Mouse (Mus musculus) NIH3T3 (cell line): ENCODE results near the gene Cyb5b.
A peak's percentile ranks its signal among the peaks of the same experiment; 100 is the strongest.
"Not testable (repeated sequence)": the region's sequence is repeated elsewhere in the genome, so short reads cannot be mapped to it uniquely, and the experiment has no call there.

ENCODE experiments used
- DNase-seq: peaks from one replicate; pipeline ENCODE4 v3.0.0-alpha.2; 2012; ENCODE audit warnings: low read depth

Gene Cyb5b

GRCm38 (mm10) chr8:107172969-107173645 is 22.7 kb downstream of the Cyb5b start:
- no peak for DNase-seq

DNA sequence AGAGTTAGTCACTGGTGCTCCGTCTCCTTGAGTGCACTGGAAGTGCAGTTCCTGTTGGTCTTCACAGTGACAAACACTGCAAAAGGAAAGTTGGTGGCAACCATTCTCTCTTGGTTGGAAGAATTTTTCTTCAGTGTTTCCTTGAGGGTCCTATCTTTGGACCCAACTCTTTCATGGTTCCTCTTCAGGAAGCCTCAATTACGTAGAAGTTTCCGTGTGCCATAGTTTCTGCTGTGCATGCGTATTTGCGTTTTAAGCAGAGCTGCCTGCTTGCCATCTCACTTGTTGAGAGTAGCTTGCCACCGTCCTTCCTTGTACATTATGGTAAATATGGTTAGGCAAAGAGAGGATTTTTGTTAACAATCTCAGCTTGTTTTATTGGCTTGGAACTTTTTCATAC is 30.7 kb downstream of the Cyb5b start:
- DNase-seq: no peak

DNA sequence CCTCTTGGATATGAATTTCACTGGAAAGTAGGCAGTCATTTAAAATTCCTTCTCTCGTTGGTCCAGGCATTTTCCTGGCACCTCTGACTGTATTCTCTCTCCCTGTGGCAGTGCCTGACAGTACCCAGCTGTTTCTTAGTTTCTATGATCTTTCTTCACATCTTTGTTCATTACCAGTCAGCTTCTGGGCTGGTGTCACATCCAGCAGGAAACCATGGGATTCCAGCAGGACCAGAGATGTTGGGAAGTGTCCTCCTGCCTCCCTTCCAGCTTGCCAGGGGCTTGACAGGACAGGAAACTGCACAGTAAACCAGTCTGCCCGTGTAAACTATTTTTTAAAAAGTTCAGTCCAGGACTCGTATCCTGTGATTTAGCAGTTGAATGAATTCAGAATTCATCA is 34.6 kb downstream of the Cyb5b start:
- no peak for DNase-seq

GRCm38 (mm10) chr8:107186659-107187390 is 36.4 kb downstream of the Cyb5b start:
- DNase-seq: no peak

DNA sequence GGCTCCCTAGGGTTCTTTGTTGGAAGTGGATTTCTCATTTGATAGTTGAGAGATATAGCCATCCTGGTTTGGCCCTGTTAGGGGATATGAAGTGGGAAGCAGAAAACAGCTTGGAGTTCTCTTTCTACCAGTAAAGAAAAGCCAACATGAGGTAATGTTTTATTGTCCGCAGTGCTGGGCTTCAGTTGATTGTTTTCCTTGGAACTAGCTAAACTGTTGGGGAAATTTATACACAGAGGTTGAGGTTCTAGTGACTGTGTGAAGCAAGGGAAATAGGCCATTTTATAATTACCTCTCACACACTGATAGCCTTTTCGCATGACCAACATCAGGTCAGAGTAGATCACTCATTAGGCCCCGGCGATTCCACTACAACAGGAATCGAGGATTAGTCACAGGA is 37.2 kb downstream of the Cyb5b start:
- no peak for DNase-seq

DNA sequence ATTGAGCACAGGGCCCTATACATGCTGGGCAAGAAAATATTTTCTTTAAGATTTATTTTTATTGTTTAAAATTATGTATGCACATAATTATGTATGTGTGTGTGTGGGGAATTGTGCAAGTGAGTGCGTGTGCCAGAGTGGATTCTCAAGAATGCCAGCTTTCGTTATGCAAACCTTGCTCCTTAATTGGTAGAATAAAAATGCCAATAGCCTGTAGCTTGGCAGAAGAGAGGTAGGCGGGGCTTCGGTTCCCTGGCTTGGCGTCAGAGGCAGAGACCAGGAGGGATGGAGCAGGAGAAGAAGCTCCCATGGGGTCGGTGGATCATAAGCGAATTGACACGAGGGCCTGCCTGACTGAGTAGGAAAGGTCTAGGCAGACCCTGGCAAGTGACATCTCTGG is 42.2 kb downstream of the Cyb5b start:
- DNase-seq: no peak

DNA sequence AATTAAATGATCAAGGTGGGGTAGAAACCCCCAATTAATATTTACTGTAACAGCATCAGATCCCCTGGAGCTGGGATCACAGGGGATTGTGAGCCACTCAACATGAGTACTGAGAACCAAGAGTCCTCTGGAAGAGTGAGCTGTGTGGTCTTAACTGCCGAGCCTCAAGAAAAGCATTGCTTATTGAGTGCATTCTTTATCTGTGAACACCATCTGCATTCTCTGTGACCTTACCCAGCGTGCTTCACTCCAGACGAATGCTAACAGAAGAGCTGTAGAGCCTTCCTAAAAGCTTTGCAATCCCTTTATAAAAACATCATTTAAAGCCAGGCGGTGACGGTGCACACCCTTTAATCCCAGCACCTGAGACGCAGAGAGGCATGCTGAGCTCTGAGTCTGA is 42.9 kb downstream of the Cyb5b start:
- no peak for DNase-seq

DNA sequence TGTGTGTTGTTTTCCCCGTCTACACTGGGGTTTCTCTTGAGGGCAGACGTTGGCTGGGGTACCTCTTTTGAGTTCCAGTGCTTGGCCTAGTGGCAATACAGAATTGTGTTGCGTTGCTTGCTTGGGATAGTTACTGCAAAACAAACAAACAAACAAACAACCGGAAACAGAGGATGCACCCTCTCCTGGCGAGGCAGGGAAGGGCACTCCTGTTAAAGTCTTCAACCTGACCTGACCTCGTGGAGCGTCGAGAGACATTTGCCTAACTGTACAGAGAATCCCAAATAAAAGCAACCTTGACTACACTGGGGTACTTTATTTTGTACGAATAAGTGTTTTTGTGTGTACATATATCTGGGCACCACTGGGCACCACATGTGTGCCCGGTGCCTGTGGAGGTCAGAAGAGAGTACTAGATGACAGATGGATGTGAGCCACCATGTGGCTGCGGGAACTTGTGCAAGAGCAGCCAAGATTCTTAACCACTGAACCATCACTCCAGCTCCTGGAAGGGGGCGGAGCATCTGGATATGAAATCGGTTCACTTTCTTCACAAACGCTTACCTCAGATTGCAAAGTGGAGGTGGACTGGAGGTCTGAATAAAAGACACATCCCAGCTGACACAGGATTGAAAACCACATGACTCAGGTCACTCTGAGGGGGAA is 44.5 kb downstream of the Cyb5b start:
- no peak for DNase-seq

GRCm38 (mm10) chr8:107197901-107198826 is 47.7 kb downstream of the Cyb5b start:
- peak; percentile 70 for DNase-seq

- peak; percentile 33 for DNase-seq
These were observed 54.7 kb downstream of the Cyb5b start for GRCm38 (mm10) chr8:107205164-107205563.

DNA sequence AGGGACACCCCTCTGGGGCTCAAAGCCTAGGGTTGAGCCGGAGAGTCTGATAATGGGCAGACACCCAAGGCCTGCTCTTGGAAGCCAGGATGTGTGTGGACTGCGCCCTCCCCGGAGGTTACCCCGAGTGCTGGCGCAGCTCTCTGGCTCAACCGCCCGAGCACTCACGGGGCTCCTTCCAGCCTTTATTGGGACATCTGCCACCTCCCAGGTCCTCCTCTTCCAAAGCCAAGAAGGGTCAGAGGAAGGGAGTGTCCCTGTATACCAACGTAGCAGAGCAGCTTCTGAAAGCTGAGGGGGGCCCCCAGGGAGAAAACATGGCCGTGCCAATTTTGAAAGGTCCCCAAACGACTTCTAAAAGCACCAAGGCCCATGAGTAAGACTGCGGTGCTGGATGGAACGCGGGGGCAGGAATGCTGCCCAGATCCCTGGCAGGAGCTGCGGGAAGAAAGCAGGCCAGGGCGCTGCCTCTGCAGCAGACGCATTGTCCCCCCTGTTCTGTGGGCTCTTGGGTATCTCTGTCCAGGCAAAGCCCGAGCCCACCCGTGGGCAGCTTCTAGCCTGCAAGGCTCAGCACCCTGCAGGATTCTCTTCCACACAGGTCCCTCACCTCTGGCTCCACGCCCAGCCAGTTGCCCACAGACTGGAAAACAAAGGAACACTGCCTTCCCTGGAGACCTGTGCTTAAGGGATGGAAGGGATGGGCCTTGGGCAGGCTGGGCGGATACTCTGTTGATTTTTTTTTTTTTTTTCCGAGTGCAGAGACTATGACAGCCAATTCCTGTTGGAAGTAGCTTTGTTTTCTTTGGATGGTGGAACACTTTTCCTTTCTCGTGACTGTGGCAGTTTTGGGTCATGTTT is 55.5 kb downstream of the Cyb5b start:
- DNase-seq: peak; percentile 91

DNA sequence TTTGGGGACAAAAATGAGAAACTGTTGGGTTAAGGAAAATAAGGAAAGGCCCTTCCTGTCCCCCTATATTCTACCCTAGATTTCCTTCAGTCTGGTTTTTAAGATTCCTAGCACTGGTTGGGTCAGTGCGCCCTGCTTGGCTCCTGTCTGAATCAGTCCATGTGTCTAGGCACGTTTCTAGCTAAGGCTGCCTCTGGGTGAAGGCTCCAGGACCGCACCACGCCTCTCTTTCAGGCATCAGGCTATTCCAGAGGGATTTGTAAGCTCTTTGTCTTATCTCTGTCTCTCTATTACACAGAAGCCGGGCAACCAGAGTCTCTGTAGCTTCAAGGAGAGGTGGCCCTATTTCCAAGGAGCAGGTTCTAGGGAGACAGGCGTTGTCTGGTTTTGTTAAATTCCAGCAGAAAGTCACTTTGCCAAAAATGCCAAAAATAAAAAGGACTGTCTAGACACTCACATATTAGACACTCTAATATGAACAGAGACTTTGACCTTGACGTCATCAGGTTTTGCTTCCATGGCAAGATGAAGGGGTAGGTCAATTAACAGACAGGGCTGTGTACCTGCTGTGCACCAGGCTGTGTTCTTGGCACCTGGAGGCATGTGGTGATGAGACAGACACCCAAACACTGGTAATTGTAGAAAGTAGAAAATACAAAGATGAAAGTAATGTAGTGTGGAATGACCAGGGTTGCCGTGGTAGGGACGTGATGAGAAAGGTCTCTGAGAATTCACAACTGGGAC is 56.5 kb downstream of the Cyb5b start:
- no peak for DNase-seq

- DNase-seq: no peak
These were observed 58.7 kb downstream of the Cyb5b start for GRCm38 (mm10) chr8:107209185-107209584.

DNA sequence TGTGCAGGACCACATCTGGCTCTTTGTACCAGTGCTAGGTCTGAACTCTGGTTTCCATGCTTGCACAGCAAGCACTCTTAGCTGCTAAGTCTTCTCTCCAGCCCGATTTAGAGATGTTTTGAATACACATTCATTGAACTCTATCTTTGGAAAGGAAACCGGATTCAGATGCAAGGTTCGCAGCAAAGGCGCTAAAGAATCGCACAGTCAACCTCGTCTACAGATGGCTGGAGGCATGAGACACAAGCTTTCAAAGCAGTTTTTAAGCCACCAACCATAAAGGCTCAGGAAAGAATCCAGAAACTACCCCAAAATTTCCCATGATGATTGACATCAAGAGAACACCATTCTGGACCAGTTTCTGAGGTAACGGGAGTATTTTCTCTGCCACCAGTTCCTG is 61.6 kb downstream of the Cyb5b start:
- no peak for DNase-seq

DNA sequence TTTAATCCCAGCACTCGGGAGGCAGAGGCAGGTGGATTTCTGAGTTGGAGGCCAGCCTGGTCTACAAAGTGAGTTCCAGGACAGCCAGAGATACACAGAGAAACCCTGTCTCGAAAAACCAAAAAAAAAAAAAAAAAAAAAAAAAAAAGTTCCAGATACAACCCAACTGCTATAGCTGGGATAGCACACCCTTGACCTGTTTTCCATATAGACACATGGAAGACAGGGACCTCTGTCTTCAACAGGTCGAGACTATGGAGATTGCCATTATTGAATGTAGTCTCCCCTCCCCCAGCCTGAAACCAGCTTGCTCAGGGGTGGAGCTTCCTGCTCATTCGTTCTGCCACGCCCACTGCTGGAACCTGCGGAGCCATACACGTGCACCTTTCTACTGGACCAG is 66.8 kb downstream of the Cyb5b start:
- DNase-seq: not testable (repeated sequence)

- DNase-seq: no peak
These were observed 67.7 kb downstream of the Cyb5b start for GRCm38 (mm10) chr8:107218091-107218490.

- DNase-seq: no peak
These were observed 68.6 kb downstream of the Cyb5b start for GRCm38 (mm10) chr8:107219078-107219477.

DNA sequence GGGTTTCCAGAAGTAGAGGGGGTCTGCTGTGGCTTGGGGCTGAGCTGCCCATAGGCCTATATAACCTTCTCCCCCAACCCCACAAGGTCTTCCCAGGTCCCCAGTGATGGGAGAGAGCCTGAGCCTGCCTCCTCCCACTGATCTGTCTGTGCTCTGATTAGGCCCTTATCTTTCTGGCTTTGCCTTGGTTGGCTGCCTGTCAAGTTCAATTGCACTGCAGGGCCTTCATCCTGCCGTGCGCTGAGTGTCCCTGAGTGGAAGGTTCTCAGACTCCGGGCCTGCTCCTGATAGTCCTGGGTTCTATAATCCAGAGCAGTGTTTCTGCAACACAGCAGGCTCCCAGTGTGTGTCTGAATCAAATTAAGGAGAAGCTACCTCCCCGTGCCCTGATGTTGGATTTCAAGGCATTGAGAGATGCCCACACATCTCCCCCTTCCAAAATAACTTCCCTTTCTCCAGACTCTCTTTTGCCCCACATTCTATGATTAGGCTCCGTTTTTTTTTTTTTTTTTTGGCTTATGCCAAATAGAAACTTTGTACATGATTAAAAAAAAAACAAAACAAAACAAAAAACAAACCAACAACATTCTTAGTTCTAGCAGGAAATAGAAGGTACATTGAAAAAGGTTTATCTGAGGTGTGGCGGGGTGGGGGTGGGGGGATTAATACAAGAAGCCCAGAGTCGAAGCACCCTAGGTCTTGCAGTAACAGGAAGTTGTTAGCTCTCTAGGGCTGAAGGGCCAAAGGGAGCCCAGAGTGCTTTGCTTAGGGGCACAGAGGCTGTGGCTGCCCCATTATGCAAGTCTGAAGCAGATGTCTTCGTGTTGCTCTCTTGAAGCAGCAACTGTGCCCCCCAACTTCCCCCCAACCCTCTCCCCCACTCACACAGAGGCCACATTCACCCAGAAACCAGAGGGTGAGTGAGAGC is 71.7 kb downstream of the Cyb5b start:
- peak; percentile 40 for DNase-seq

DNA sequence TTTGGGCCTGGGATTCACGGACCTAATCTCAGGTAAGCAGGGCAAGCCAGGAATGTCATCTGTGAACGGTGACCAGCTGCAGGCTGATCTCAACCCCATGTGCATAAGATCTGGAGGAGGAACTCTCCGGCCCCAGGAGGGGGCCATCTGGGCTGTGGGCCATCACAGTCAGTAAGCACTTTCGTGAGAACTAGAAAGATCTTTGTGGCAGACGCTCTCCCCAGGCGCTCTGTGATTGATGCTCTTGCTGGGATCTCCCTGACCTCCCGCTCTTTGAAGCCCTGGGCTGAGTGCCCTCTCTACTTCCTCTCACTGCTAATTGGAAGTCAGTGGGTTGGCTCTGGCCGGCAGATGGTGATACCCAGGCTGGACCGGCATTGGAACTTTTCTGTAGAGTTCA is 75.7 kb downstream of the Cyb5b start:
- DNase-seq: peak; percentile 27
